Mouse (Mus musculus): ENCODE measurements around the gene Tm9sf2.

GRCm38 (mm10) chr14:122190527-122190926, 83.7 kb downstream of the Tm9sf2 start:
- TF ChIP-seq CTCF (IDR thresholded peaks at IDR 0.05; ENCODE audit: extremely low read depth, insufficient read depth, low read length) = no peak
- no peak for TF ChIP-seq POLR2A (IDR thresholded peaks at IDR 0.05; ENCODE audit: extremely low read depth, insufficient read depth, low read length)

Data from cortical plate, adult 2 months (tissue).